Mouse (Mus musculus) testis, postnatal 10 days (tissue): ENCODE measurements around the gene Cyp3a16.
"Not testable (repeated sequence)": the region's sequence is repeated elsewhere in the genome, so short reads cannot be mapped to it uniquely, and the experiment has no call there.

Source experiments
- DNase-seq: peaks from one replicate; pipeline ENCODE4 v3.0.0; 2021; ENCODE audit warnings: low spot score

The Cyp3a16 gene

DNA sequence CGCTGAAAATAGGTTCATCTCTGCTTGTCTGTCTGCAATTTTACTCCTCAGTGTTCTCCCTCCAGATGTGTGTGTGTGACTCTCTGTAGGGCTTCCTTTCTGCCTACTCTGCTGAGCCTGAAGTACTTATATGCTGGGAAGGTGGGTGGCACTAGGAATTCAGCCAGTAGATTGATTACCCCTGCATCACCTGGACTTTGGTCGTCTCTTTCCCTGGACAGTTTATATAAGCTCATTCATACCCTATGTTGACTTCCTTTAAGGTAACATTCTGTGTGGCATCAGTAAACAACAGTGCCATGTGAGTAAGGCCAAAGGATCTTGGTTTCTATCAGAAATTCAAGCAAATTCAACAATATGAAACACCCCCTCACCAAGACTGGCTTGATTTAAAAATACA is at the start of gene Cyp3a16:
Gene Cyp3a16 (minus strand): TSS at position 101 of the 400 bp plus-strand sequence.
- DNase-seq = not testable (repeated sequence)

GRCm38 (mm10) chr5:145490300-145490699 is 20.8 kb upstream of the Cyp3a16 start:
- no peak for DNase-seq

GRCm38 (mm10) chr5:145464304-145465088 is 5.0 kb downstream of the Cyp3a16 start:
- DNase-seq = no peak

- DNase-seq = no peak
These were observed 7.2 kb downstream of the Cyp3a16 start for GRCm38 (mm10) chr5:145462321-145462720.

DNA sequence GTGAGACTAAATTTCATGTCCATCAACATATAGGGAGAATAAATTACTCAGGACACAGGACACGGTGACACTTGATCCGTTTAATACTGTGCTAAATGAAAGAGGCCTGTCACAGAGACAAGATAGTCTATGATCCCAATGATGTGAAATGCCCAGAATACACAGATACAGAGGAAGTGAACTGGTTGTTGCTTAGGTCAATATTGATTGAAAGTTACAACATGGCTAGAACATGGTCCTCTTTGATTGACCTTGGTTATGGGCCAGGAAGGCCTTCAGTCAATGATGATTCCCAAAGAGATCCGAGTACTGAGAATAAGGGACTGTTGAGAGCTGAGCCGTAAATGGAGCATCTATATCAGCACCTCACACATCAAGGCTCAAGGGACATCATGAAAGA is 15.1 kb downstream of the Cyp3a16 start:
- DNase-seq = no peak

DNA sequence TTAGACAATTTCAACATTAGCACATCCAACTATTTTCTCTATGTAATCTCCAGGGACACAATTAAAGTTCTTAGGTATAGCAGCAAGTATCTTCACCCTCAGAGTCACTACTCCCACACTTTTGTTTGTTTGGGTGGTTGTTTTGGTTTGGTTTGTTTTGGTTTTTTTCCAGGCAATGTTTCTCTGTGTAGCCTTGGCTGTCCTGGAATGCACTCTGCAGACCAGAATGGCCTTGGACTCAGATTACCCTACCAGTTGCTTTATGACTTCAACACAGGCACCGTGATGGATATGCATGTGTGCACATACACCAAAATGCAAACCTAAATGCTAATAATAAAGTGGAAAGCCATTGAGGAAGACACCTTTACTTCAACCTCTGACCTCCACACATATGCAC is 35.8 kb downstream of the Cyp3a16 start:
- no peak for DNase-seq

DNA sequence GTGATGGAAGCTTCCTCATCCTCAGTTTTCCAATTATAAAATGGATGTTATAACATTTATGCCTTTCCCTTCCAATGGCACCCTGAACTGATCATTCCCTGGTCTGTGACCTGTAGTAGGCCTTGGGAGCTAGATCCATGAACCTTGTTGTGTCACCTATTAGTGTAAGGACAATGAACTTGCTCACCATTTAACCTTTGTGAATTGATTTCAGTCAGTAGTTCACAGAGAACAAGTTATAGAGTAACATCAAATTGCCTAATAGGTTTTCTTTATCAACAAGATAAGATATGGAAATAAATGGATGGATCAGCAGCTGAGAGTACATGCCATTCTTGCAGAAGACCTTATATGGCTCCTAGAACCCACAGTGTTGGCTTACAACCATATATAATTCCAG is 38.5 kb downstream of the Cyp3a16 start:
- no peak for DNase-seq

- no peak for DNase-seq
These were observed 47.2 kb downstream of the Cyp3a16 start for GRCm38 (mm10) chr5:145422287-145422686.

GRCm38 (mm10) chr5:145415416-145415815 is 54.1 kb downstream of the Cyp3a16 start:
- not testable (repeated sequence) for DNase-seq
